Mouse (Mus musculus): Measurements from ENCODE around the gene Pank3.

DNA sequence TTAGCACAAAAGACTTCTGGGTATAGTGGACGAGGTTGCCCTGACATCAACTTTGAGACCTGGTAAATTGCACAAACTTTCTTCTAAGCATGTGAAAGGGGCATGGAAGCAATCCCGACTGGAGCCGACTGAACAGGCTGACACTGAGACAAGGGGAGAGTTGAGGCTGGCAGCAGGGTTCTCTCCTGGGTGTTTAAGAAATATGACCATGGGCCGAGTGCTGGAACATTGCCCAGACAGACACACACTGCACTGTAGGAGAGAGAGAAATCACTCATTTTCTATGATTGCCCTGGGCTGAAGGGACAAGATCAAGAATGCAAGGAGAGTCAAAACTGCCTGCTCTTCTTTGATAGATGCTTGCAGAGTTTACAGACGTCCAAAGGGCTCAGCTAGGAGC is 40.1 kb upstream of the Pank3 start:
- TF ChIP-seq GATA1 (IDR thresholded peaks at IDR 0.05; ENCODE audit: borderline replicate concordance, low read length) (no peak), CTCF (IDR thresholded peaks at IDR 0.05; ENCODE audit: low read depth, low read length) (no peak), GATA2 (IDR thresholded peaks at IDR 0.05; ENCODE audit: borderline replicate concordance, low read depth, low read length) (no peak)
